Mouse (Mus musculus): ENCODE data around the gene Snx13. TPM values are rescaled to one million over a fixed set of nuclear protein-coding genes. Genes with fewer than 3 reads are reported as not detected.

Gene Snx13
- polyA plus RNA-seq, 1 experiment from 2014 or later: 28.2 TPM

DNA sequence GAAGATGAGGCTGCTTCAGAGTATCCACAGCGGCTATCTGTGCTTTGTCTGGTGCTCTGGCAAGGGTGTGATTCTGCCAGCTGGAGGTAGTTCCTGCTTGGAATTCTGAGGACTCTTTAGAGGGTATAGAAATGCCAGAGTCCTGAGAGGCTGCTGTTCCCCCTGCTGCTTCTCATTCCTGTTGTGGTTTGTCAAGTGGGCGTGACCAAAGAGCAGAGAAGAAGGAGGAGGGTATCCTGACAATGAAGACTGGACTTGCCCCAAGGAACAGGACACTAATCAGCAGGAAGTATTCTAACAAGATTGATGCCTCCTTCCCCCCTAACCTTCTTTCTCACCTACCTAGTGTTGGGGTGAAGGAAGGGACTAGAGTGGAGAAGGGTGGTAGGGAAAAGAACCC, 33.0 kb upstream of the Snx13 start:
- no peak overlapping the region for H3K4me3 ChIP-seq (ENCODE audit: low read depth, low read length)
- DNase-seq (ENCODE audit: low spot score) (no peak), ATAC-seq (replicated peaks; ENCODE audit: insufficient number of reproducible peaks, low FRiP score, low TSS enrichment, low read depth) (no peak)
- no peak overlapping the region for H3K27ac ChIP-seq (replicated peaks; ENCODE audit: low read depth, low read length)
- no peaks in the 10 kb centered on the region for H3K27me3 ChIP-seq (ENCODE audit: control insufficient read depth, insufficient read depth, low read length)
- WGBS: 51% methylated on average over 2 of the region's 2 CpGs
- H3K9me3 ChIP-seq (replicated peaks; ENCODE audit: control insufficient read depth, low read length): no peaks in the 10 kb centered on the region
- H3K4me2 ChIP-seq (ENCODE audit: low read depth, low read length): no peak overlapping the region
- no peaks in the 10 kb centered on the region for H3K36me3 ChIP-seq (replicated peaks; ENCODE audit: control insufficient read depth, insufficient read depth, low read depth, low read length)
- H3K4me1 ChIP-seq (ENCODE audit: control insufficient read depth, insufficient read depth, low read length): no peaks in the 10 kb centered on the region
- no peak overlapping the region for H3K9ac ChIP-seq (replicated peaks; ENCODE audit: low read length)

DNA sequence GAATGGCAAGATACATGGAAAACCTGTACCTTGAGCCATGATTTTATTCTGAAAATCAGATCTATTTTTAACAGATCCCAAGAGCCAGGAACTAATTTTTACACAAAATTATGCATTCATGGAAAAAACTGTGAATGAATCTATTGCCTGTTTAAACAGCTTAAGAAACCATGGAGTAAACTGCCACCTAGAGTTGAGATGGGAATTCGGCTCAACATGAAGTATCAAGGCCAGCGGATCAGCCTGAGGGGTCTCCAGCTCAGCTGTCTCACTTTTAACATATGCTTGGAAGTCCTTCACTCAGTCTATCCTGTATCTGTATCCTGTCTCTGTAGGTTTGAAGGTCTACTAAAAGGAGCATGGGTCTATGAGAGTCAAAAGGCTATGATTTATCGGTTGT, 30.9 kb upstream of the Snx13 start:
- H3K4me3 ChIP-seq (ENCODE audit: low read depth, low read length): no peak overlapping the region
- 64% methylated on average over 3 of the region's 3 CpGs for WGBS
- no peaks in the 10 kb centered on the region for H3K4me1 ChIP-seq (ENCODE audit: control insufficient read depth, insufficient read depth, low read length)
- H3K27me3 ChIP-seq (ENCODE audit: control insufficient read depth, insufficient read depth, low read length): no peaks in the 10 kb centered on the region
- no peaks in the 10 kb centered on the region for H3K9me3 ChIP-seq (replicated peaks; ENCODE audit: control insufficient read depth, low read length)
- H3K9ac ChIP-seq (replicated peaks; ENCODE audit: low read length): no peak overlapping the region
- ATAC-seq (replicated peaks; ENCODE audit: insufficient number of reproducible peaks, low FRiP score, low TSS enrichment, low read depth): no peak
- no peaks in the 10 kb centered on the region for H3K36me3 ChIP-seq (replicated peaks; ENCODE audit: control insufficient read depth, insufficient read depth, low read depth, low read length)
- H3K27ac ChIP-seq (replicated peaks; ENCODE audit: low read depth, low read length): no peak overlapping the region
- DNase-seq (ENCODE audit: low spot score): peak; percentile 53
- H3K4me2 ChIP-seq (ENCODE audit: low read depth, low read length): no peak overlapping the region

- H3K9ac ChIP-seq (replicated peaks; ENCODE audit: low read length): no peak overlapping the region
- ATAC-seq (replicated peaks; ENCODE audit: insufficient number of reproducible peaks, low FRiP score, low TSS enrichment, low read depth) (no peak), DNase-seq (ENCODE audit: low spot score) (no peak)
- no peaks in the 10 kb centered on the region for H3K36me3 ChIP-seq (replicated peaks; ENCODE audit: control insufficient read depth, insufficient read depth, low read depth, low read length)
- no peak overlapping the region for H3K4me3 ChIP-seq (ENCODE audit: low read depth, low read length)
- no peak overlapping the region for H3K27ac ChIP-seq (replicated peaks; ENCODE audit: low read depth, low read length)
- H3K4me2 ChIP-seq (ENCODE audit: low read depth, low read length): no peak overlapping the region
- H3K27me3 ChIP-seq (ENCODE audit: control insufficient read depth, insufficient read depth, low read length): no peaks in the 10 kb centered on the region
- H3K9me3 ChIP-seq (replicated peaks; ENCODE audit: control insufficient read depth, low read length): no peaks in the 10 kb centered on the region
- 84% methylated on average over 9 of the region's 9 CpGs for WGBS
- no peaks in the 10 kb centered on the region for H3K4me1 ChIP-seq (ENCODE audit: control insufficient read depth, insufficient read depth, low read length)
These were observed 30.3 kb upstream of the Snx13 start for GRCm38 (mm10) chr12:35016481-35017250.

- Histone ChIP-seq H3K9ac (replicated peaks; ENCODE audit: low read length) (no peak overlapping the region), H3K27me3 (ENCODE audit: control insufficient read depth, insufficient read depth, low read length) (no peaks in the 10 kb centered on the region), H3K36me3 (replicated peaks; ENCODE audit: control insufficient read depth, insufficient read depth, low read depth, low read length) (no peaks in the 10 kb centered on the region), H3K27ac (replicated peaks; ENCODE audit: low read depth, low read length) (no peak overlapping the region), H3K4me1 (ENCODE audit: control insufficient read depth, insufficient read depth, low read length) (no peaks in the 10 kb centered on the region), H3K4me2 (ENCODE audit: low read depth, low read length) (no peak overlapping the region), H3K4me3 (ENCODE audit: low read depth, low read length) (no peak overlapping the region), H3K9me3 (replicated peaks; ENCODE audit: control insufficient read depth, low read length) (no peaks in the 10 kb centered on the region)
- DNase-seq (ENCODE audit: low spot score) (no peak), ATAC-seq (replicated peaks; ENCODE audit: insufficient number of reproducible peaks, low FRiP score, low TSS enrichment, low read depth) (no peak)
- WGBS: 84% methylated on average over 9 of the region's 9 CpGs
These were observed 28.2 kb upstream of the Snx13 start for GRCm38 (mm10) chr12:35018679-35019237.

DNA sequence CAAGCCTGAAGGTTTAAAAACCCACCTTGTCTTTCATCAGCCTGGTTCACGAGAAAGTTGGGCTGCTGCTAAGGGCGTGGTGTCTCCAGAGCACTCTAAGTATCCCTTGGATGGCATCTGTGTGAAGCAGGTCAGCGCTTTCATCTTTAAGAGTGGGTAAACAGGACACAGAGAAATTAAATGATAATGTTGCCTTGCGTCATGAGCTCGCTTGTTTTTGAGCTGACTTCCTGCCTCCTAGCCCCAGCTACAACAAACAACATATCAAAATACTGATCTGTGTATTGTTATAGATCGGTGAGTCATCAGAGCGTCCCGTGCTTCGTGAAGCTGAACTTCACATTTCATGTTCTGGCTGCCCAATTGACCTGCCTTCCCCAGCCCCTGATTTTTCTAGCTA, 25.7 kb upstream of the Snx13 start:
- Histone ChIP-seq H3K4me3 (ENCODE audit: low read depth, low read length) (no peak overlapping the region), H3K27ac (replicated peaks; ENCODE audit: low read depth, low read length) (no peak overlapping the region), H3K9ac (replicated peaks; ENCODE audit: low read length) (no peak overlapping the region), H3K36me3 (replicated peaks; ENCODE audit: control insufficient read depth, insufficient read depth, low read depth, low read length) (no peaks in the 10 kb centered on the region), H3K9me3 (replicated peaks; ENCODE audit: control insufficient read depth, low read length) (no peaks in the 10 kb centered on the region), H3K27me3 (ENCODE audit: control insufficient read depth, insufficient read depth, low read length) (no peaks in the 10 kb centered on the region), H3K4me2 (ENCODE audit: low read depth, low read length) (no peak overlapping the region), H3K4me1 (ENCODE audit: control insufficient read depth, insufficient read depth, low read length) (no peaks in the 10 kb centered on the region)
- WGBS: 86% methylated on average over 9 of the region's 9 CpGs
- ATAC-seq (replicated peaks; ENCODE audit: insufficient number of reproducible peaks, low FRiP score, low TSS enrichment, low read depth) (no peak), DNase-seq (ENCODE audit: low spot score) (no peak)

- WGBS: 49% methylated on average over 10 of the region's 10 CpGs
- H3K9ac ChIP-seq (replicated peaks; ENCODE audit: low read length): no peak overlapping the region
- no peak overlapping the region for H3K4me2 ChIP-seq (ENCODE audit: low read depth, low read length)
- no peaks in the 10 kb centered on the region for H3K27me3 ChIP-seq (ENCODE audit: control insufficient read depth, insufficient read depth, low read length)
- H3K9me3 ChIP-seq (replicated peaks; ENCODE audit: control insufficient read depth, low read length): no peaks in the 10 kb centered on the region
- H3K36me3 ChIP-seq (replicated peaks; ENCODE audit: control insufficient read depth, insufficient read depth, low read depth, low read length): no peaks in the 10 kb centered on the region
- DNase-seq (ENCODE audit: low spot score) (no peak), ATAC-seq (replicated peaks; ENCODE audit: insufficient number of reproducible peaks, low FRiP score, low TSS enrichment, low read depth) (no peak)
- no peak overlapping the region for H3K27ac ChIP-seq (replicated peaks; ENCODE audit: low read depth, low read length)
- no peak overlapping the region for H3K4me3 ChIP-seq (ENCODE audit: low read depth, low read length)
- no peaks in the 10 kb centered on the region for H3K4me1 ChIP-seq (ENCODE audit: control insufficient read depth, insufficient read depth, low read length)
These were observed 24.9 kb upstream of the Snx13 start for GRCm38 (mm10) chr12:35022066-35022465.

DNA sequence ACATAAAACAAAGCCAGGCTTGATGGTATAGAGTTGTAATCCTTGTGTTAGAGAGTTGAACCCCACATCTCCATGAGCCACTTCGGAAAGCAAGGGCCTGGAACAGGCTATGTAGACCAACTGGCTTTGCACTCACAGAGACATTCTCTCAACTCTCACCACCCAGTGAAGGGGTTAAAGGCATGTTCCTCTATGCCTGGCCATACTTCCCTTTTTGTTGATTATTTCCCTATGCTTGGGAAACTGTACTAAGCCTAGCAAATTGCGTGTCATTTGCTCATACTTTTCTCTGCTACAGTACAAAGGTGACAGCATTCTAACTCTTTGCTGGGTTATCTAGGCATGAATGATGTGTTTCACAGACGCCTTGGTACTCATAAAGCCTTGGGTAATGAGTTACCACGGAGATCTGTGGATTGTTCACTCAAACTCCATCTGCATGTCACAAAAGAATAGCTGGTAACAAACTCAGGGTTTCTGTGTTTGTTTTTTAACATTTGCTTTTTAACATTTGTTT, 21.0 kb upstream of the Snx13 start:
- Histone ChIP-seq H3K27ac (replicated peaks; ENCODE audit: low read depth, low read length) (no peak overlapping the region), H3K4me2 (ENCODE audit: low read depth, low read length) (no peak overlapping the region), H3K9me3 (replicated peaks; ENCODE audit: control insufficient read depth, low read length) (no peaks in the 10 kb centered on the region), H3K4me3 (ENCODE audit: low read depth, low read length) (no peak overlapping the region), H3K9ac (replicated peaks; ENCODE audit: low read length) (no peak overlapping the region), H3K36me3 (replicated peaks; ENCODE audit: control insufficient read depth, insufficient read depth, low read depth, low read length) (no peaks in the 10 kb centered on the region), H3K4me1 (ENCODE audit: control insufficient read depth, insufficient read depth, low read length) (no peaks in the 10 kb centered on the region), H3K27me3 (ENCODE audit: control insufficient read depth, insufficient read depth, low read length) (no peaks in the 10 kb centered on the region)
- WGBS: 78% methylated on average over 4 of the region's 4 CpGs
- no peak for ATAC-seq (replicated peaks; ENCODE audit: insufficient number of reproducible peaks, low FRiP score, low TSS enrichment, low read depth)
- no peak for DNase-seq (ENCODE audit: low spot score)

DNA sequence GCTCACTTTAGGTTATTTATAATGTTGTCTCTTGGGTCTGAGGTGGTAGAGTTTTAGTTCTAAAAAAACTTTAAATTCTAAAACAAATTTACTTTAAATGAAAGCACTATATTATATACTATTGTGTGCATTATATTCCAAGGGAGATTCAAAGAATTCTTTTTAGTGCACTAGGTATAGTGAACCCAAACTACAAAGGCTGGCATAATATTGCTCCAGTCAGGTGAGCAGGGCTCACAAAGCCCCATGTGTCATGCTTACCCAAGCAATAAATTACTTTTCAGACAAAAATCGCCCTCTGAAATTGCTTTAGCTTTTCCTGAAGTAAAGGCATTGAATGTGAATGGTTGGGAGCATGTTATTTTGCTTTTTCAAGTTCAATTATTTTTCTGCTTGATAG, 19.5 kb upstream of the Snx13 start:
- no peak for ATAC-seq (replicated peaks; ENCODE audit: insufficient number of reproducible peaks, low FRiP score, low TSS enrichment, low read depth)
- WGBS: 67% methylated on average over 1 of the region's 1 CpGs
- Histone ChIP-seq H3K9ac (replicated peaks; ENCODE audit: low read length) (no peak overlapping the region), H3K4me2 (ENCODE audit: low read depth, low read length) (no peak overlapping the region), H3K4me3 (ENCODE audit: low read depth, low read length) (no peak overlapping the region), H3K27ac (replicated peaks; ENCODE audit: low read depth, low read length) (no peak overlapping the region), H3K27me3 (ENCODE audit: control insufficient read depth, insufficient read depth, low read length) (no peaks in the 10 kb centered on the region), H3K4me1 (ENCODE audit: control insufficient read depth, insufficient read depth, low read length) (no peaks in the 10 kb centered on the region), H3K36me3 (replicated peaks; ENCODE audit: control insufficient read depth, insufficient read depth, low read depth, low read length) (no peaks in the 10 kb centered on the region), H3K9me3 (replicated peaks; ENCODE audit: control insufficient read depth, low read length) (no peaks in the 10 kb centered on the region)
- DNase-seq (ENCODE audit: low spot score): no peak

Data from embryonic facial prominence, embryonic 11.5 days (tissue).